Mouse (Mus musculus): Measurements from ENCODE around the gene Fcgrt. TPM values are rescaled to one million over a fixed set of nuclear protein-coding genes. Genes with fewer than 3 reads are reported as not detected.
"Not testable (repeated sequence)": the region's sequence is repeated elsewhere in the genome, so short reads cannot be mapped to it uniquely, and the experiment has no call there.

The Fcgrt gene
- polyA plus RNA-seq, 1 experiment from 2014 or later, result 149 TPM

DNA sequence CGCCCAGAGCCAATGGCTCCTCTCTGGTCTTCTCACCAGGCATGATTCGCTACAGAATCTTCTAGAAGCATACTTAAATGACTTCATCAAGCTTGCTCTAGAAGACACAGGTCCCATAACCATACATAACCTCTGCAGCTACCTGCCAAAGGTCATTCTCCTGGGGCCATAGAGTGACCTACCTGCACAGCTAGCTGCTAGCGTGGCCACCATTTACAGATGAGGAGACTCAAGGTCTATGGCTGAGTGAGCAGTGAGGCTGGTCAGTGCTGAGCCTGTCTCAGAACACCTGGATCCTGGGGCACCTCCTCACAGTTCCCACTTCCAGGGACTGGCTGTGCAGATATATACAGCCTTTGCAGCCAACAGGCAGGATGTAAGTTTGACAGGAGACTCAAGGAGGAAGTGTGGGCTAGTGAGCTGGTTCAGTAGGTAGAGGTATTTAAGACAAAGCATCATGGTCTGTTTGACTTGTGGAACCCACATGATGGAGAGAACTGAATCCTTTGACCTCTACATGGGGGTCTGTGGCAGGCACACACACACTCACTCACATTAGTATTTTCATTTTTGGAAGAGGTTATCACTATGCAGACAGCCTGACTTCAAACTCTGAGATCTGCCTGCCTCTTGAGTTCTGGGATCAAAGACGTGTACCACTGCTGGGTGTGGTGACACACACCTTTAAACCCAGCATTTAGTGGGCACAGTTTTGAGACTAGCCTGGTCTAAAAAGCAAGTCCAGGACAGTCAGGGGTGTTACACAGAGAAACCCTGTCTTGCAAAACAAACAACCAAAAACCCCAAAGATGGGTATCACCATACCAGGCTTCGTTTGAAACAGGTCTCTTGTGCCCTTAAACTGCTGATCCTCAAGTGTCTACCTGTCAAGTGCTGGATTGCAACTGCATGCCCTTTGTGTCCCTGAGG is 16.4 kb upstream of the Fcgrt start:
- no peak for ATAC-seq (ENCODE audit: insufficient read depth, low FRiP score)
- peaks cover 12% of the 10 kb centered on the region for H3K36me3 ChIP-seq (ENCODE audit: control insufficient read depth, insufficient read depth, low read length)
- no peaks in the 10 kb centered on the region for H3K9me3 ChIP-seq (replicated peaks; ENCODE audit: control insufficient read depth, low read length)
- no peak overlapping the region for H3K4me3 ChIP-seq (replicated peaks; ENCODE audit: low read length)
- H3K4me2 ChIP-seq (ENCODE audit: low read depth, low read length), result no peak overlapping the region
- H3K4me1 ChIP-seq (ENCODE audit: control insufficient read depth, insufficient read depth, low read length), result peaks cover 26% of the 10 kb centered on the region
- WGBS, result 78% methylated on average over 5 of the region's 5 CpGs
- H3K27me3 ChIP-seq (ENCODE audit: control insufficient read depth, insufficient read depth, low read length), result no peaks in the 10 kb centered on the region
- no peak overlapping the region for H3K9ac ChIP-seq (ENCODE audit: low read length)
- H3K27ac ChIP-seq (ENCODE audit: low read length), result no peak overlapping the region

DNA sequence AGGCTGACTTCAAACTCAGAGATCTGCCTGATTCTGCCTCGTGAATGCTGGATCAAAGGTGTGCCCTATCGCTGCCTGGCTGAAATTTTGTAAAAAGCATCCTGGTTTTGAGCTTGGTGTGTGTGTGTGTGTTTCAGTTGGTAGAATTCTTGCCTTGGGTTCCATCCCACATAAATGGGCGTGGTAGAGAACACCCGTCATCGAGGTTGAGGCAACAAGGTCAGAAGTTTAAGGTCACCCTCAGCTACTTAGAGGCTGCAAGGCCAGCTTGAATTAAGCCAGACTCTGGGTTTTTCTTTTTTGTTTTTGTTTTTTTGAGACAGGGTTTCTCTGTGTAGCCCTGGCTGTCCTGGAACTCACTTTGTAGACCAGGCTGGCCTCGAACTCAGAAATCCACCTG is 14.7 kb upstream of the Fcgrt start:
- WGBS, result 84% methylated on average over 6 of the region's 6 CpGs
- H3K9me3 ChIP-seq (replicated peaks; ENCODE audit: control insufficient read depth, low read length), result no peaks in the 10 kb centered on the region
- H3K27me3 ChIP-seq (ENCODE audit: control insufficient read depth, insufficient read depth, low read length), result no peaks in the 10 kb centered on the region
- peaks cover 24% of the 10 kb centered on the region for H3K4me1 ChIP-seq (ENCODE audit: control insufficient read depth, insufficient read depth, low read length)
- H3K9ac ChIP-seq (ENCODE audit: low read length), result no peak overlapping the region
- no peak overlapping the region for H3K4me2 ChIP-seq (ENCODE audit: low read depth, low read length)
- H3K36me3 ChIP-seq (ENCODE audit: control insufficient read depth, insufficient read depth, low read length), result peaks cover 12% of the 10 kb centered on the region; the same call in 1 of the 2 replicates
- no peak overlapping the region for H3K4me3 ChIP-seq (replicated peaks; ENCODE audit: low read length)
- H3K27ac ChIP-seq (ENCODE audit: low read length), result no peak overlapping the region
- no peak for ATAC-seq (ENCODE audit: insufficient read depth, low FRiP score)

DNA sequence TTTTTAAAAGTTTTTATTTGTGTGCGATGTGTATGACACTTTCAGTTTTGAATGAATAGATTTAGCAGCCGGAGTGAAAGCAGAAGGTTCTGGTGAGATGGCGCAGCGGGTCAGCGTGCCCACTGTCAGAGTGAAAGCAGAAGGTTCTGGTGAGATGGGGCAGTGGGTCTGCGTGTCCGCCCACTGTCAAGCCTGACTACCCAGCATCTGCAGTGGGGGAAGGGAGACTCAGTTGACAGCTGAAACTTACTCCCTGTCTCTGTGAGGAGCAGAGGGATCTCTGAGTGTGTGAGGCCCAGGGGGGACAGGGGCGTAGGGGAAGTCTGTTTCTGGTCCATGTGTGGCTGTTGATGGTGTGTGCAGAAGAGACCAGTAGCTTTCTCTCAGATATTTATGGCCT is 13.9 kb upstream of the Fcgrt start:
- Histone ChIP-seq H3K4me1 (ENCODE audit: control insufficient read depth, insufficient read depth, low read length) (peaks cover 17% of the 10 kb centered on the region), H3K9ac (ENCODE audit: low read length) (no peak overlapping the region), H3K27ac (ENCODE audit: low read length) (no peak overlapping the region), H3K4me2 (ENCODE audit: low read depth, low read length) (no peak overlapping the region), H3K36me3 (ENCODE audit: control insufficient read depth, insufficient read depth, low read length) (peaks cover 12% of the 10 kb centered on the region; the same call in 1 of the 2 replicates), H3K9me3 (replicated peaks; ENCODE audit: control insufficient read depth, low read length) (no peaks in the 10 kb centered on the region), H3K27me3 (ENCODE audit: control insufficient read depth, insufficient read depth, low read length) (no peaks in the 10 kb centered on the region), H3K4me3 (replicated peaks; ENCODE audit: low read length) (no peak overlapping the region)
- ATAC-seq (ENCODE audit: insufficient read depth, low FRiP score), result no peak
- WGBS, result 67% methylated on average over 8 of the region's 8 CpGs

DNA sequence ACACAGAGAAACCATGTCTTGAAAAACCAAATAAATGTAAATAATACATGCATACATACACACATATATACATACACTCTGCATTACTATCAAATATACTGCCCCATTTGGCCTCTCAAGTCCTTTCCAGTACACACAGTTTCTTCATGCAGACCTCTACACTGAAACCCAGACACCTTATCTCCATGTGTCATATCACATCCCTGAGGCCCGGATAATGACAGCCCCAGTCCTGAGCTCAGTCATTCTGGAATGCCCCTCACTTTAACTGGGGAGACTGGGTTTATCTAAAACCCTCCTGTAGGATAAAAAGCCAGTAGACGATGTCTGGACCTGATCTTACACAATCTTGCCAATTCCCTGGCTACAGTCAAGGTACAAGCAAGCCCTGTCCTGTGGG is 9.8 kb upstream of the Fcgrt start:
- Histone ChIP-seq H3K9ac (ENCODE audit: low read length) (no peak overlapping the region), H3K27me3 (ENCODE audit: control insufficient read depth, insufficient read depth, low read length) (no peaks in the 10 kb centered on the region), H3K4me1 (ENCODE audit: control insufficient read depth, insufficient read depth, low read length) (0 out of 2 replicates have a peak, but pooled peaks cover 4% of the 10 kb centered on the region), H3K27ac (ENCODE audit: low read length) (no peak overlapping the region), H3K36me3 (ENCODE audit: control insufficient read depth, insufficient read depth, low read length) (no peaks in the 10 kb centered on the region), H3K4me2 (ENCODE audit: low read depth, low read length) (no peak overlapping the region), H3K9me3 (replicated peaks; ENCODE audit: control insufficient read depth, low read length) (no peaks in the 10 kb centered on the region), H3K4me3 (replicated peaks; ENCODE audit: low read length) (no peak overlapping the region)
- 63% methylated on average over 2 of the region's 2 CpGs for WGBS
- ATAC-seq (ENCODE audit: insufficient read depth, low FRiP score), result no peak

DNA sequence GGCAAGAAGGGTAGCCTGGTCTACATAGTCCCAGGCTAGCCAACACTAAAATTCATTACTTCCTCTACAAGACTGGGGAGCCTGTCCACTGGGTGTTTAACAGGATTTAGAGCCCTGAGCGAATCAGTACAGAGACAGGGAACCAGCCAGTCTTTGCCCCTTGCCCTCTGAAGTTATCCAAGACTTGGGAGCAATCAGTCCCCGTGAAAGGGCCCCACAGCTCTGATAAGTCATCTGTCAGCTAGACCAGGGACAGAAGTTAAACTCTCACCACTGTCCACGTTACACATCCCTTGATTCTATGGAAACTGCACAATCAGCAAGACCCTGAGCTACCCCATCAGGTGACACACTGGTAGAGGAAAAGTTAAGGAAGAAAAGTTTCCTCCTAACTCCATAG is 8.9 kb upstream of the Fcgrt start:
- Histone ChIP-seq H3K4me1 (ENCODE audit: control insufficient read depth, insufficient read depth, low read length) (0 out of 2 replicates have a peak, but pooled peaks cover 4% of the 10 kb centered on the region), H3K36me3 (ENCODE audit: control insufficient read depth, insufficient read depth, low read length) (no peaks in the 10 kb centered on the region), H3K4me3 (replicated peaks; ENCODE audit: low read length) (no peak overlapping the region), H3K9me3 (replicated peaks; ENCODE audit: control insufficient read depth, low read length) (no peaks in the 10 kb centered on the region), H3K9ac (ENCODE audit: low read length) (no peak overlapping the region), H3K4me2 (ENCODE audit: low read depth, low read length) (no peak overlapping the region), H3K27me3 (ENCODE audit: control insufficient read depth, insufficient read depth, low read length) (no peaks in the 10 kb centered on the region), H3K27ac (ENCODE audit: low read length) (no peak overlapping the region)
- WGBS, result 45% methylated on average over 3 of the region's 3 CpGs
- no peak for ATAC-seq (ENCODE audit: insufficient read depth, low FRiP score)

DNA sequence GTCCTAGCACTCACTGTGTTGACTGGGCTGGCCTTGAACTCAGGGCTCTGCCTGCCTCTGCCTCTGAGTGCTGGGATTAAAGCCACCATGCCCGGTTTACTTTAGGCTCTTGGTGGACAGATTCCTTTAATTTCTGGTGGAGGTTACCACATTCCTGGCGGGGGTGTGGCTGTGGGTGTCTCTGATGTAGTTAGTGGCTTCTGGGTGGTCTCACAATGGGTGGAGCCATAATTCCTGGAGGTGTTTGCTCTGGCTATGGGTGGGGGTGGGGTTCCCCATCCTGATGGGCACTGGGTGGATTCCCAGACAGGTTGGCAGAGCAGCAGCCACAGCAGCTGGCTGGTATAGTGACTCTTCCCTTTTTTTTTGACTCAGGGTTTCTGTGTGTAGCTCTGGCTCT is 8.3 kb upstream of the Fcgrt start:
- H3K4me3 ChIP-seq (replicated peaks; ENCODE audit: low read length), result no peak overlapping the region
- ATAC-seq (ENCODE audit: insufficient read depth, low FRiP score), result no peak
- H3K27ac ChIP-seq (ENCODE audit: low read length), result no peak overlapping the region

DNA sequence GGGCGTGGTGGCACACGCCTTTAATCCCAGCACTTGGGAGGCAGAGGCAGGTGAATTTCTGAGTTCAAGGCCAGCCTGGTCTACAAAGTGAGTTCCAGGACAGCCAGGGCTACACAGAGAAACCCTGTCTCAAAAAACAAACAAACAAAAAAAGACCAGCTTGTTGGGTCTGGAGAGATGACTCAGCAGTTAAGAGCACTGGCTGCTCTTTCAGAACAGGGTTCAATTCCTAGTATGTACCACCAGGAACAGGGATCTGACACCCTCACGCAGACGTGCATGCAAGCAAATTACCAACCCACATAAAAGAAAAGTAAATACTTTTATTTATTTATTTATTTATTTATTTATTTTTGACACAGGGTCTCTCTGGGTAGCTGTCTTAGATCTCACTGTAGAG is 6.4 kb upstream of the Fcgrt start:
- not testable (repeated sequence) for H3K36me3 ChIP-seq (ENCODE audit: control insufficient read depth, insufficient read depth, low read length); H3K27me3 ChIP-seq (ENCODE audit: control insufficient read depth, insufficient read depth, low read length); H3K4me3 ChIP-seq (replicated peaks; ENCODE audit: low read length); H3K4me2 ChIP-seq (ENCODE audit: low read depth, low read length); ATAC-seq (ENCODE audit: insufficient read depth, low FRiP score); H3K9me3 ChIP-seq (replicated peaks; ENCODE audit: control insufficient read depth, low read length); H3K4me1 ChIP-seq (ENCODE audit: control insufficient read depth, insufficient read depth, low read length); H3K27ac ChIP-seq (ENCODE audit: low read length); H3K9ac ChIP-seq (ENCODE audit: low read length)
- 80% methylated on average over 4 of the region's 4 CpGs for WGBS

More for the DNA sequence above, 8.3 kb upstream of the Fcgrt start:
- H3K27me3 ChIP-seq (ENCODE audit: control insufficient read depth, insufficient read depth, low read length), result no peaks in the 10 kb centered on the region
- H3K4me1 ChIP-seq (ENCODE audit: control insufficient read depth, insufficient read depth, low read length), result 0 out of 2 replicates have a peak, but pooled peaks cover under 1% of the 10 kb centered on the region
- no peaks in the 10 kb centered on the region for H3K36me3 ChIP-seq (ENCODE audit: control insufficient read depth, insufficient read depth, low read length)
- H3K9ac ChIP-seq (ENCODE audit: low read length), result no peak overlapping the region
- H3K9me3 ChIP-seq (replicated peaks; ENCODE audit: control insufficient read depth, low read length), result no peaks in the 10 kb centered on the region
- 47% methylated on average over 2 of the region's 2 CpGs for WGBS
- no peak overlapping the region for H3K4me2 ChIP-seq (ENCODE audit: low read depth, low read length)

DNA sequence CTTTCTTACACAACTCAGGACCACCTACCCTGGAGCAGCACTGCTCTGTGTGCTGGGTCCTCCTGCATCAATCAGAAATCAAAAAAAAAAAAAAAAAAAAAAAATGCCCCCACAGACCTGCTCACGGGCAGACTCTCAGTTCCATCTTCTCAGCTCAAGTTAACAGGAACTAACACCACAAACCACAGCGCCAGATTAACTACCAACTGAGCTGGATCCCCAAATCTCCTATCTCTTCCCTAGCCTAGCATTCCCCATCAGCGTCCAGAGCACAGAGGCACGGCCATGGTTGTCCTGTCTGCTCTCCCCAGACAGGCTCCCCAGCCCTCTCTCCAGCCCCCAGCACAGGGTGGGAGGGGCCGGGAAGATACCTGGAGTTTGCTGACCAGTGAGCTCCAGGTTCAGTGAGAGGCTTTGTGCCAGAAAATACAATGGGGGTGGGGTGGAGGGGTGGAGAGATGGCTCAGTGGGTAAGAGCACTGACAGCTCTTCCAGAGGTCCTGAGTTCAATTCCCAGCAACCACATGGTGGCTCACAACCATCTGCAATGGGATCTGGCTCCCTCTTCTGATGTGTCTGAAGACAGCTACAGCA is 3.5 kb upstream of the Fcgrt start:
- ATAC-seq (ENCODE audit: insufficient read depth, low FRiP score), result no peak
- WGBS, result 55% methylated on average over 5 of the region's 5 CpGs
- H3K4me3 ChIP-seq (replicated peaks; ENCODE audit: low read length), result no peak overlapping the region

DNA sequence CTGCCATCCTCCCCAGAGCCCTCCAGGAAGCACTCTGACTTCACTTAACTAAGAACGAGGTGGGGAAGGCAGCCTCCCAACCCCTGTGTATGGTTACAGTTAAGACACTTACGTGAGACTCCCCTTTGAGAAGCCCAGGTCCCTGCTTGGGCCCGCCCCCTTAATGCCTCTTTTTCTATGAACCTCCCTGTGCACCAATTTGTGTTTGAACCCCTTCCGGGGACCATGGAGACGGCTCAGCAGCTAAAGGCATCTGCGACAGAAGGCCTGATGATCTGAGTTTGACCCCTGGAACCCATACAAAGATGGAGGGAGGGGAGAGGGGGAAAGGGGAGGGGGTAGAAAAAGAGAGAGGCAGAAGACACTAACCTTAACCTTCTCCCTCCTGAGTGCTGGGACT is 2.8 kb upstream of the Fcgrt start:
- no peak for ATAC-seq (ENCODE audit: insufficient read depth, low FRiP score)

More for the DNA sequence above, 3.5 kb upstream of the Fcgrt start:
- no peak overlapping the region for H3K4me2 ChIP-seq (ENCODE audit: low read depth, low read length)
- H3K9ac ChIP-seq (ENCODE audit: low read length), result no peak overlapping the region
- peaks cover 9% of the 10 kb centered on the region; the same call in 1 of the 2 replicates for H3K4me1 ChIP-seq (ENCODE audit: control insufficient read depth, insufficient read depth, low read length)
- H3K27me3 ChIP-seq (ENCODE audit: control insufficient read depth, insufficient read depth, low read length), result no peaks in the 10 kb centered on the region
- no peaks in the 10 kb centered on the region for H3K9me3 ChIP-seq (replicated peaks; ENCODE audit: control insufficient read depth, low read length)
- H3K27ac ChIP-seq (ENCODE audit: low read length), result no peak overlapping the region
- no peaks in the 10 kb centered on the region for H3K36me3 ChIP-seq (ENCODE audit: control insufficient read depth, insufficient read depth, low read length)

More for the DNA sequence above, 2.8 kb upstream of the Fcgrt start:
- 57% methylated on average over 6 of the region's 6 CpGs for WGBS
- H3K4me1 ChIP-seq (ENCODE audit: control insufficient read depth, insufficient read depth, low read length), result peaks cover 15% of the 10 kb centered on the region; the same call in 1 of the 2 replicates
- H3K4me3 ChIP-seq (replicated peaks; ENCODE audit: low read length), result no peak overlapping the region
- H3K4me2 ChIP-seq (ENCODE audit: low read depth, low read length), result no peak overlapping the region
- no peaks in the 10 kb centered on the region for H3K36me3 ChIP-seq (ENCODE audit: control insufficient read depth, insufficient read depth, low read length)
- no peaks in the 10 kb centered on the region for H3K9me3 ChIP-seq (replicated peaks; ENCODE audit: control insufficient read depth, low read length)
- no peak overlapping the region for H3K27ac ChIP-seq (ENCODE audit: low read length)
- no peak overlapping the region for H3K9ac ChIP-seq (ENCODE audit: low read length)
- H3K27me3 ChIP-seq (ENCODE audit: control insufficient read depth, insufficient read depth, low read length), result no peaks in the 10 kb centered on the region
